ENCODE assay signal across 39 mouse cellular contexts in the genomic region with DNA sequence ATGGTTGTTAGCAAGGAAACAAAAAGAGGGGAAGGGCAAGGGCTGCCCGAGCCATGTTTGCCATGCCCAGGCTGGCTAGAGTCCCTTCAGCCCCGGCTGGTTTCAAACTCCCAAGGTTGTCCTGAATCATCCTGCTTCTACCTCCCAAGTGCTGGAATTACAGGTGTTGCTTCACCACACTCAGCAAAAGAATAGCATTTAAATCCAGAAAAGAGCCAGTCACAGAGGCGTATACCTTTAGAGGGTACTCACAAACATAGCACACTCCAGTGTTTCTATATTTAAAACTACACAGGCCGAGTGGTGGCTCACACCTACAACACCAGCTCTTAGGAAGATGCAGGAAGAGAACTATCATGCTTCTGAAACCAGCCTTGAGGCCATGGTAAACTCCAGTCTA. TPM values are rescaled to one million over a fixed set of nuclear protein-coding genes. Genes with fewer than 3 reads are reported as not detected.
"Had no signal": no experiment of that assay in that cellular context is flagged by ENCODE, and none has a peak within 500 bp of the region (broad histone marks: within the 10 kb centered on the region; RNA-seq: fewer than 3 reads in every experiment).

No protein-coding gene starts in this region.

- DNase-seq: cerebellum, adult 2 months; cerebellum, adult 8-10 months; cerebellum, adult 9-10 months; cerebellum, adult 9-11 months; cerebellum, postnatal 10 days; cerebellum, postnatal 14 days; cerebellum, postnatal 25 days; cerebellum, postnatal 36 days; embryo, embryonic 11 days; forebrain, postnatal 0 days; gastrocnemius, adult 2 months; gastrocnemius, postnatal 10 days; gastrocnemius, postnatal 14 days; gastrocnemius, postnatal 25 days; gastrocnemius, postnatal 36 days; heart, adult 11 months; heart, adult 18-20 months had no signal

- ATAC-seq: forebrain, embryonic 13.5 days; forebrain, embryonic 14.5 days; forebrain, embryonic 15.5 days; forebrain, embryonic 16.5 days; forebrain, postnatal 0 days had no signal

- H3K27me3 ChIP-seq: embryonic facial prominence, embryonic 12.5 days; embryonic facial prominence, embryonic 13.5 days; embryonic facial prominence, embryonic 15.5 days; forebrain, embryonic 12.5 days; forebrain, embryonic 13.5 days; forebrain, embryonic 15.5 days had no signal

- H3K27ac ChIP-seq: embryonic facial prominence, embryonic 10.5 days; embryonic facial prominence, embryonic 12.5 days; embryonic facial prominence, embryonic 13.5 days; embryonic facial prominence, embryonic 15.5 days; forebrain, embryonic 10.5 days; forebrain, embryonic 12.5 days; forebrain, embryonic 13.5 days; forebrain, embryonic 15.5 days; gastrocnemius, adult 2 months had no signal

- H3K9me3 ChIP-seq: embryonic facial prominence, embryonic 10.5 days; embryonic facial prominence, embryonic 12.5 days; embryonic facial prominence, embryonic 13.5 days; embryonic facial prominence, embryonic 15.5 days; forebrain, embryonic 10.5 days; forebrain, embryonic 12.5 days; forebrain, embryonic 13.5 days; forebrain, embryonic 15.5 days had no signal

- H3K36me3 ChIP-seq: embryonic facial prominence, embryonic 10.5 days; embryonic facial prominence, embryonic 12.5 days; embryonic facial prominence, embryonic 13.5 days; embryonic facial prominence, embryonic 15.5 days; forebrain, embryonic 10.5 days; forebrain, embryonic 12.5 days; forebrain, embryonic 15.5 days had no signal

- H3K4me1 ChIP-seq: embryonic facial prominence, embryonic 12.5 days; embryonic facial prominence, embryonic 13.5 days; embryonic facial prominence, embryonic 15.5 days had no signal

- H3K9ac ChIP-seq: embryonic facial prominence, embryonic 12.5 days; embryonic facial prominence, embryonic 13.5 days; embryonic facial prominence, embryonic 15.5 days; forebrain, embryonic 12.5 days; forebrain, embryonic 13.5 days; forebrain, embryonic 15.5 days; forebrain, postnatal 0 days had no signal

- H3K4me2 ChIP-seq: embryonic facial prominence, embryonic 12.5 days; embryonic facial prominence, embryonic 13.5 days; embryonic facial prominence, embryonic 15.5 days; forebrain, embryonic 12.5 days; forebrain, embryonic 13.5 days; forebrain, embryonic 15.5 days had no signal

- H3K4me3 ChIP-seq: embryonic facial prominence, embryonic 10.5 days; embryonic facial prominence, embryonic 12.5 days; embryonic facial prominence, embryonic 13.5 days; embryonic facial prominence, embryonic 15.5 days; erythroblast, embryonic 14.5 days; forebrain, embryonic 10.5 days; forebrain, embryonic 12.5 days; forebrain, embryonic 13.5 days; forebrain, embryonic 15.5 days; gastrocnemius, adult 2 months had no signal

RNA-seq across cellular contexts. Expression of gene 1700102P08Rik, which starts 16.9 kb away (rescaled TPM):
- total RNA-seq: common myeloid progenitor, adult 5-6 weeks had no signal

RNA-seq across cellular contexts. Expression of gene Ccdc36, which starts 18.7 kb away (rescaled TPM):
- total RNA-seq: gastrocnemius, adult 18-20 months; gastrocnemius, adult 2 months; gastrocnemius, adult 8-10 months; gastrocnemius, postnatal 25 days; gastrocnemius, postnatal 36 days; heart, adult 18-20 months had no signal
- polyA plus RNA-seq: erythroblast, embryonic 14.5 days had no signal

RNA-seq across cellular contexts. Expression of gene BC048562, which starts 26.7 kb away (rescaled TPM):
- total RNA-seq: common myeloid progenitor, adult 5-6 weeks; forebrain, postnatal 0 days; gastrocnemius, adult 18-20 months; gastrocnemius, adult 2 months; gastrocnemius, adult 8-10 months; gastrocnemius, postnatal 10 days; gastrocnemius, postnatal 14 days; gastrocnemius, postnatal 25 days; gastrocnemius, postnatal 36 days; gastrocnemius, postnatal 4 days; granulocyte monocyte progenitor cell, adult 5-6 weeks; heart, adult 18-20 months had no signal
- polyA plus RNA-seq: cerebellum, adult 2 months; cortical plate, adult 2 months; embryonic facial prominence, embryonic 10.5 days; embryonic facial prominence, embryonic 11.5 days; embryonic facial prominence, embryonic 12.5 days; embryonic facial prominence, embryonic 13.5 days; embryonic facial prominence, embryonic 14.5 days; embryonic facial prominence, embryonic 15.5 days; erythroblast, embryonic 14.5 days; forebrain, embryonic 10.5 days; forebrain, embryonic 11.5 days; forebrain, embryonic 12.5 days; forebrain, embryonic 13.5 days; forebrain, embryonic 14.5 days; forebrain, embryonic 15.5 days; forebrain, embryonic 16.5 days; forebrain, postnatal 0 days; frontal cortex, adult 2 months; gonadal fat pad, adult 2 months had no signal
